Mouse (Mus musculus) midbrain, embryonic 13.5 days (tissue): ENCODE measurements around the gene Magi2. TPM values are rescaled to one million over a fixed set of nuclear protein-coding genes. Genes with fewer than 3 reads are reported as not detected.
A peak's percentile ranks its signal among the peaks of the same experiment; 100 is the strongest.

Source experiments
- ATAC-seq: fragments of 200-750 bp; cut with Nextera tagmentation; 2 replicates; pipeline ENCODE4 v1.8.0; 2017; ENCODE audit warnings: mild to moderate bottlenecking, moderate TSS enrichment, moderate library complexity
- H3K27ac ChIP-seq: fragments of 300-500 bp; sonication (generic); 2 replicates; pipeline ENCODE4 v1.5.1; 2015; ENCODE audit warnings: inconsistent platforms, mild to moderate bottlenecking, moderate library complexity
- H3K27me3 ChIP-seq: fragments of 300-500 bp; sonication (generic); 2 replicates; pipeline ENCODE4 v1.6.1; 2015; ENCODE audit warnings: mild to moderate bottlenecking, inconsistent platforms
- H3K36me3 ChIP-seq: fragments of 300-500 bp; sonication (generic); 2 replicates; pipeline ENCODE4 v1.6.1; 2015; ENCODE audit warnings: mild to moderate bottlenecking, inconsistent platforms
- H3K4me1 ChIP-seq: fragments of 300-500 bp; sonication (generic); replicated peaks from 2 replicates; pipeline ENCODE4 v1.6.1; 2015; ENCODE audit warnings: inconsistent platforms
- H3K4me2 ChIP-seq: fragments of 300-500 bp; sonication (generic); replicated peaks from 2 replicates; pipeline ENCODE4 v1.6.1; 2015; ENCODE audit warnings: moderate library complexity, mild to moderate bottlenecking, inconsistent platforms
- H3K4me3 ChIP-seq: fragments of 300-500 bp; sonication (generic); replicated peaks from 2 replicates; pipeline ENCODE4 v1.5.1; 2015; ENCODE audit warnings: mild to moderate bottlenecking, inconsistent platforms
- H3K9ac ChIP-seq: fragments of 300-500 bp; sonication (generic); replicated peaks from 2 replicates; pipeline ENCODE4 v1.6.1; 2015; ENCODE audit warnings: mild to moderate bottlenecking, inconsistent platforms
- H3K9me3 ChIP-seq: fragments of 300-500 bp; sonication (generic); 2 replicates; pipeline ENCODE4 v1.6.1; 2016; ENCODE audit warnings: mild to moderate bottlenecking, inconsistent platforms
- WGBS: fragments of 180-500 bp; shearing (Covaris S2); methylation state at CpG from one replicate; pipeline ENCODE4 v1.1.7; 2015; 5-methylcytosine and 5-hydroxymethylcytosine counted together
- polyA plus RNA-seq: library from polyadenylated mRNA; unstranded; fragments of >200 nt; fragmentation: Nextera tagmentation; extraction: Ambion mirVana; gene quantifications from 2 replicates; pipeline ENCODE4 v1.2.1, GENCODE M21; 2015

Magi2 gene
- polyA plus RNA-seq, 1 experiment from 2014 or later = 28.0 TPM

GRCm38 (mm10) chr5:20568421-20568820 lies 1341.6 kb downstream of the Magi2 start:
- ATAC-seq = no peak
- no peak overlapping the region for H3K27ac ChIP-seq
- H3K9ac ChIP-seq = no peak overlapping the region
- 89% methylated on average over 6 of the region's 6 CpGs for WGBS
- H3K9me3 ChIP-seq = no peaks in the 10 kb centered on the region
- H3K27me3 ChIP-seq = no peaks in the 10 kb centered on the region
- H3K4me3 ChIP-seq = no peak overlapping the region
- peaks cover 23% of the 10 kb centered on the region for H3K36me3 ChIP-seq
- no peak overlapping the region for H3K4me2 ChIP-seq
- H3K4me1 ChIP-seq = no peaks in the 10 kb centered on the region

GRCm38 (mm10) chr5:20568966-20569365 lies 1342.1 kb downstream of the Magi2 start:
- no peak for ATAC-seq
- WGBS = 97% methylated on average over 7 of the region's 7 CpGs

GRCm38 (mm10) chr5:20574816-20575215 lies 1348.0 kb downstream of the Magi2 start:
- peaks cover 9% of the 10 kb centered on the region; the same call in 1 of the 2 replicates for H3K4me1 ChIP-seq
- no peaks in the 10 kb centered on the region for H3K9me3 ChIP-seq
- peaks cover 7% of the 10 kb centered on the region for H3K36me3 ChIP-seq
- no peak overlapping the region for H3K9ac ChIP-seq
- H3K4me3 ChIP-seq = no peak overlapping the region
- H3K27ac ChIP-seq = no peak overlapping the region
- WGBS = 62% methylated on average over 2 of the region's 2 CpGs
- no peaks in the 10 kb centered on the region for H3K27me3 ChIP-seq
- no peak overlapping the region for H3K4me2 ChIP-seq
- no peak for ATAC-seq

More at GRCm38 (mm10) chr5:20568966-20569365, 1342.1 kb downstream of the Magi2 start:
- Histone ChIP-seq H3K4me2 (no peak overlapping the region), H3K36me3 (peaks cover 23% of the 10 kb centered on the region), H3K27ac (no peak overlapping the region), H3K27me3 (no peaks in the 10 kb centered on the region), H3K9me3 (no peaks in the 10 kb centered on the region), H3K9ac (no peak overlapping the region), H3K4me1 (no peaks in the 10 kb centered on the region), H3K4me3 (no peak overlapping the region)

- Histone ChIP-seq H3K27me3 (no peaks in the 10 kb centered on the region), H3K36me3 (peaks cover 4% of the 10 kb centered on the region; the same call in 1 of the 2 replicates), H3K4me1 (peaks cover 9% of the 10 kb centered on the region; the same call in 1 of the 2 replicates), H3K27ac (no peak overlapping the region), H3K4me3 (no peak overlapping the region), H3K9ac (no peak overlapping the region), H3K4me2 (no peak overlapping the region), H3K9me3 (no peaks in the 10 kb centered on the region)
- ATAC-seq = peak; percentile 69; the same call in 1 of the 2 replicates
- WGBS = 17% methylated on average over 3 of the region's 3 CpGs
These were observed 1349.0 kb downstream of the Magi2 start for GRCm38 (mm10) chr5:20575798-20576197.

GRCm38 (mm10) chr5:20576266-20576665 lies 1349.4 kb downstream of the Magi2 start:
- Histone ChIP-seq H3K9ac (no peak overlapping the region), H3K27ac (no peak overlapping the region), H3K36me3 (peaks cover 4% of the 10 kb centered on the region; the same call in 1 of the 2 replicates), H3K4me2 (no peak overlapping the region), H3K27me3 (no peaks in the 10 kb centered on the region), H3K4me1 (peaks cover 9% of the 10 kb centered on the region; the same call in 1 of the 2 replicates), H3K9me3 (no peaks in the 10 kb centered on the region), H3K4me3 (no peak overlapping the region)
- ATAC-seq = no peak

- Histone ChIP-seq H3K27ac (no peak overlapping the region), H3K9ac (no peak overlapping the region), H3K4me2 (no peak overlapping the region), H3K9me3 (no peaks in the 10 kb centered on the region), H3K36me3 (no peaks in the 10 kb centered on the region), H3K4me1 (peaks cover 19% of the 10 kb centered on the region), H3K27me3 (no peaks in the 10 kb centered on the region), H3K4me3 (no peak overlapping the region)
- no peak for ATAC-seq
- 91% methylated on average over 3 of the region's 3 CpGs for WGBS
These were observed 1351.8 kb downstream of the Magi2 start for GRCm38 (mm10) chr5:20578666-20579065.

- no peaks in the 10 kb centered on the region for H3K9me3 ChIP-seq
- no peaks in the 10 kb centered on the region for H3K36me3 ChIP-seq
- peaks cover 20% of the 10 kb centered on the region for H3K4me1 ChIP-seq
- H3K4me3 ChIP-seq = no peak overlapping the region
- ATAC-seq = no peak
- WGBS = 98% methylated on average over 4 of the region's 4 CpGs
- H3K4me2 ChIP-seq = no peak overlapping the region
- H3K27ac ChIP-seq = no peak overlapping the region
- no peaks in the 10 kb centered on the region for H3K27me3 ChIP-seq
- no peak overlapping the region for H3K9ac ChIP-seq
These were observed 1353.8 kb downstream of the Magi2 start for GRCm38 (mm10) chr5:20580619-20581018.

GRCm38 (mm10) chr5:20582995-20583435 lies 1356.2 kb downstream of the Magi2 start:
- Histone ChIP-seq H3K36me3 (no peaks in the 10 kb centered on the region), H3K9me3 (no peaks in the 10 kb centered on the region), H3K27ac (peak overlapping the region; percentile 14), H3K4me1 (peaks cover 12% of the 10 kb centered on the region), H3K4me2 (0 out of 2 replicates have a peak overlapping the region, but pooled peaks have one; percentile 9), H3K27me3 (no peaks in the 10 kb centered on the region), H3K9ac (no peak overlapping the region), H3K4me3 (no peak overlapping the region)
- WGBS = 33% methylated on average over 10 of the region's 10 CpGs
- peak; percentile 85 for ATAC-seq

- H3K36me3 ChIP-seq = no peaks in the 10 kb centered on the region
- H3K27ac ChIP-seq = 0 out of 2 replicates have a peak overlapping the region, but pooled peaks have one; percentile 14
- 0 out of 2 replicates have a peak, but pooled peaks have one; percentile 43 for ATAC-seq
- WGBS = 73% methylated on average over 3 of the region's 3 CpGs
- 0 out of 2 replicates have a peak overlapping the region, but pooled peaks have one; percentile 9 for H3K4me2 ChIP-seq
- H3K9me3 ChIP-seq = no peaks in the 10 kb centered on the region
- H3K4me1 ChIP-seq = peaks cover 12% of the 10 kb centered on the region
- no peak overlapping the region for H3K4me3 ChIP-seq
- H3K9ac ChIP-seq = no peak overlapping the region
- no peaks in the 10 kb centered on the region for H3K27me3 ChIP-seq
These were observed 1356.8 kb downstream of the Magi2 start for GRCm38 (mm10) chr5:20583639-20584038.

- no peaks in the 10 kb centered on the region for H3K27me3 ChIP-seq
- no peak overlapping the region for H3K4me3 ChIP-seq
- H3K9me3 ChIP-seq = no peaks in the 10 kb centered on the region
- no peaks in the 10 kb centered on the region for H3K36me3 ChIP-seq
- 85% methylated on average over 3 of the region's 3 CpGs for WGBS
- H3K4me1 ChIP-seq = peaks cover 12% of the 10 kb centered on the region
- no peak for ATAC-seq
- no peak overlapping the region for H3K9ac ChIP-seq
- no peak overlapping the region for H3K4me2 ChIP-seq
- no peak overlapping the region for H3K27ac ChIP-seq
These were observed 1357.9 kb downstream of the Magi2 start for GRCm38 (mm10) chr5:20584769-20585168.

- 86% methylated on average over 3 of the region's 3 CpGs for WGBS
- Histone ChIP-seq H3K27ac (no peak overlapping the region), H3K9ac (no peak overlapping the region), H3K9me3 (no peaks in the 10 kb centered on the region; the same call in 1 of the 2 replicates), H3K4me2 (no peak overlapping the region), H3K4me1 (no peaks in the 10 kb centered on the region), H3K27me3 (no peaks in the 10 kb centered on the region), H3K36me3 (no peaks in the 10 kb centered on the region), H3K4me3 (no peak overlapping the region)
- ATAC-seq = no peak
These were observed 1362.9 kb downstream of the Magi2 start for GRCm38 (mm10) chr5:20589731-20590130.

- no peaks in the 10 kb centered on the region for H3K27me3 ChIP-seq
- WGBS = 86% methylated on average over 3 of the region's 3 CpGs
These were observed 1371.4 kb downstream of the Magi2 start for GRCm38 (mm10) chr5:20598196-20598595.

More at GRCm38 (mm10) chr5:20598196-20598595, 1371.4 kb downstream of the Magi2 start:
- ATAC-seq = no peak
- Histone ChIP-seq H3K36me3 (peaks cover 12% of the 10 kb centered on the region), H3K9me3 (no peaks in the 10 kb centered on the region), H3K9ac (no peak overlapping the region), H3K4me3 (no peak overlapping the region), H3K4me1 (no peaks in the 10 kb centered on the region), H3K4me2 (no peak overlapping the region), H3K27ac (no peak overlapping the region)
